9 mouse cellular contexts compared by ENCODE assay signal in genomic region chr4:133042244-133042643, GRCm38 (mm10). TPM values are rescaled to one million over a fixed set of nuclear protein-coding genes. Genes with fewer than 3 reads are reported as not detected.
DNase-seq lines count a peak whose midpoint lies in the region; ATAC-seq and TF ChIP-seq lines count a peak whose summit lies in the region.
"Had no signal": no experiment of that assay in that cellular context is flagged by ENCODE, and none has a peak within 500 bp of the region (broad histone marks: within the 10 kb centered on the region; RNA-seq: fewer than 3 reads in every experiment).

No protein-coding gene starts in this region.

- H3K36me3 ChIP-seq in heart, embryonic 12.5 days, result no peaks in the 10 kb centered on the region
- peaks cover 2% of the 10 kb centered on the region; the same call in 1 of the 2 replicates for H3K36me3 ChIP-seq in limb, embryonic 14.5 days (ENCODE audit: control insufficient read depth, insufficient read depth, low read length)
- H3K36me3 ChIP-seq in thymus, adult 2 months (ENCODE audit: control insufficient read depth, insufficient read depth, low read length), result no peaks in the 10 kb centered on the region; the same call in 1 of the 2 replicates

- peak overlapping the region; percentile 24; the same call in 1 of the 2 replicates for H3K4me3 ChIP-seq in heart, embryonic 12.5 days
- H3K4me3 ChIP-seq in limb, embryonic 14.5 days (replicated peaks; ENCODE audit: low read length), result peak overlapping the region; percentile 24
- H3K4me3 ChIP-seq in thymus, adult 2 months (ENCODE audit: control insufficient read depth, insufficient read depth, low read length), result no peak overlapping the region
- H3K4me3 ChIP-seq: erythroblast, embryonic 14.5 days had no signal

- H3K4me2 ChIP-seq in heart, embryonic 12.5 days, result peak overlapping the region; percentile 100
- peak overlapping the region; percentile 51 for H3K4me2 ChIP-seq in limb, embryonic 14.5 days (replicated peaks; ENCODE audit: low read depth, low read length, severe bottlenecking)

- H3K27ac ChIP-seq in heart, embryonic 12.5 days (ENCODE audit: poor library complexity, severe bottlenecking), result peak overlapping the region; percentile 92
- H3K27ac ChIP-seq in limb, embryonic 14.5 days (replicated peaks; ENCODE audit: low read depth, low read length), result peak overlapping the region; percentile 81
- no peak overlapping the region for H3K27ac ChIP-seq in thymus, adult 2 months (ENCODE audit: control insufficient read depth, insufficient read depth, low read length)

- H3K4me1 ChIP-seq in heart, embryonic 12.5 days (replicated peaks), result peaks cover 98% of the 10 kb centered on the region
- H3K4me1 ChIP-seq in limb, embryonic 14.5 days (ENCODE audit: control insufficient read depth, insufficient read depth, low read length), result peaks cover 87% of the 10 kb centered on the region
- H3K4me1 ChIP-seq in thymus, adult 2 months (replicated peaks; ENCODE audit: control insufficient read depth, insufficient read depth, low read length), result peaks cover 22% of the 10 kb centered on the region

- WGBS in heart, embryonic 12.5 days, result 11% methylated on average over 4 of the region's 4 CpGs
- 11% methylated on average over 4 of the region's 4 CpGs for WGBS in limb, embryonic 14.5 days
- WGBS in thymus, adult 2 months, result 92% methylated on average over 4 of the region's 4 CpGs

- no peaks in the 10 kb centered on the region for H3K9me3 ChIP-seq in heart, embryonic 12.5 days (replicated peaks)
- H3K9me3 ChIP-seq in limb, embryonic 14.5 days (ENCODE audit: control insufficient read depth, low read length), result no peaks in the 10 kb centered on the region

- no peak for DNase-seq in heart, postnatal 4 days
- DNase-seq in retina, postnatal 1 day, result peak; percentile 41
- no peak for DNase-seq in retina, embryonic 14.5 days (ENCODE audit: low spot score)
- DNase-seq in limb, embryonic 14.5 days (ENCODE audit: low spot score), result no peak
- DNase-seq in adrenal gland, postnatal 14 days, result no peak
- no peak for DNase-seq in thymus, adult 2 months

- H3K9ac ChIP-seq in heart, embryonic 12.5 days, result peak overlapping the region; percentile 67
- no peak overlapping the region for H3K9ac ChIP-seq in limb, embryonic 14.5 days (ENCODE audit: low read depth, low read length, severe bottlenecking)

- H3K27me3 ChIP-seq in heart, embryonic 12.5 days (replicated peaks), result no peaks in the 10 kb centered on the region
- no peaks in the 10 kb centered on the region for H3K27me3 ChIP-seq in limb, embryonic 14.5 days (ENCODE audit: control insufficient read depth, insufficient read depth, low read length)
- 0 out of 2 replicates have a peak, but pooled peaks cover 4% of the 10 kb centered on the region for H3K27me3 ChIP-seq in thymus, adult 2 months (ENCODE audit: control insufficient read depth, insufficient read depth, low read length)

- no peak for TF ChIP-seq POLR2A in limb, embryonic 14.5 days (IDR thresholded peaks at IDR 0.05; ENCODE audit: borderline replicate concordance, extremely low read depth, insufficient read depth, insufficient read length)
- no peak for TF ChIP-seq POLR2A in thymus, adult 2 months (IDR thresholded peaks at IDR 0.05; ENCODE audit: control insufficient read depth, extremely low read depth, insufficient read depth, low read length, poor library complexity)

- no peak for ATAC-seq in heart, embryonic 12.5 days (ENCODE audit: insufficient number of reproducible peaks, low FRiP score)
- no peak for ATAC-seq in limb, embryonic 14.5 days (ENCODE audit: low FRiP score, low read depth)
- ATAC-seq in CD4-positive, CD25-positive, alpha-beta regulatory T cell, adult 4 months, result no peak

- no peak for TF ChIP-seq CTCF in thymus, adult 2 months (IDR thresholded peaks at IDR 0.05; ENCODE audit: borderline replicate concordance, control insufficient read depth, extremely low read depth, insufficient read depth, low read length, poor library complexity)

RNA-seq across cellular contexts. Expression of gene Ahdc1, which starts 31.2 kb away (rescaled TPM):
- polyA plus RNA-seq in heart, embryonic 12.5 days (2016; fragmentation: Nextera tagmentation; extraction: Ambion mirVana), result 11.6 and 11.7 TPM in 2 replicates
- total RNA-seq in heart, postnatal 4 days (2021), result 10 to 100 TPM; 41.1 to 48.7 TPM
- polyA plus RNA-seq in limb, embryonic 14.5 days (2012; rRNA removed), result 29.6 and 41.0 TPM in 2 replicates
- polyA plus RNA-seq in limb, embryonic 14.5 days (2014; fragmentation: Nextera tagmentation; extraction: Ambion mirVana), result 12.9 and 15.6 TPM in 2 replicates
- 65.0 and 71.9 TPM in 2 replicates for total RNA-seq in adrenal gland, postnatal 14 days (2021)
- polyA plus RNA-seq in CD4-positive, CD25-positive, alpha-beta regulatory T cell, adult 4 months (2017; shearing (Covaris generic)), result 1 to 10 TPM; 2.6 to 3.7 TPM
- 59.8 and 78.9 TPM in 2 replicates for polyA plus RNA-seq in thymus, adult 2 months (2012; rRNA removed)
